Mouse (Mus musculus) bone marrow macrophage, adult 2 months (primary cell): ENCODE data around the gene Crim1. TPM values are rescaled to one million over a fixed set of nuclear protein-coding genes. Genes with fewer than 3 reads are reported as not detected.

Source experiments
- H3K27ac ChIP-seq: 2 replicates; pipeline ENCODE4 v1.5.1; 2012; ENCODE audit warnings: low read depth, low read length; ENCODE audit not compliant: insufficient read depth
- H3K4me1 ChIP-seq: 2 replicates; pipeline ENCODE4 v1.6.1; 2012; ENCODE audit warnings: low read length; ENCODE audit not compliant: control insufficient read depth, insufficient read depth
- H3K4me3 ChIP-seq: 2 replicates; pipeline ENCODE4 v1.5.1; 2012; ENCODE audit warnings: mild to moderate bottlenecking, low read length, moderate library complexity; ENCODE audit not compliant: insufficient read depth
- CTCF ChIP-seq: IDR thresholded peaks from 2 replicates; pipeline ENCODE4 v1.5.1; 2012; ENCODE audit warnings: low read depth, mild to moderate bottlenecking, low read length, moderate library complexity
- POLR2A ChIP-seq: IDR thresholded peaks from 2 replicates; pipeline ENCODE4 v1.6.1; 2012; ENCODE audit warnings: mild to moderate bottlenecking, low read depth, low read length, borderline replicate concordance
- polyA plus RNA-seq: library from polyadenylated mRNA; stranded (reverse); fragments of >200 nt; gene quantifications from 2 replicates; pipeline ENCODE4 v1.2.4, GENCODE M21; 2012; ENCODE audit not compliant: missing spikeins, insufficient read depth, insufficient read length

Gene Crim1
- polyA plus RNA-seq, 1 experiment = 2.4 TPM

GRCm38 (mm10) chr17:78313612-78314011 is 113.6 kb downstream of the Crim1 start:
- Histone ChIP-seq H3K4me3 (no peak overlapping the region), H3K27ac (no peak overlapping the region), H3K4me1 (peaks cover 7% of the 10 kb centered on the region)
- TF ChIP-seq POLR2A = no peak
- TF ChIP-seq CTCF = no peak

DNA sequence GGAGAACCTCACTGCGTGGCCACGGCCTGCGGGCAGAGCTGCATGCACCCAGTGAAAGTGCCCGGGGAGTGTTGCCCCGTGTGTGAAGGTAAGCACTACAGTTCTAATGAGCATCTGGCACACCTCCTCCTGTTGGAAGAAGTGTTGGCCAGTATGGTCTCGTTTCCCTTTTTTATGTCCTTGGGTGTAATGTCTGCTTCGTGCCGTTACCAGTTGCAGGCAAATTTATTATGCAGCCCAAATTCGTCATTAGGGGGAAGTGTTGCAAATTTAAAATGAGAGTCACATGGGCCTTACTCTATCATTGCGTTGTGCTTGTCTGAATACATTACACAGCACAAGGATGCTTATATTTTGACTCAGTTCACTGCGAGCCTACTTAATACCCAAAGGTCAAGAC is 115.6 kb downstream of the Crim1 start:
- H3K4me3 ChIP-seq = no peak overlapping the region
- H3K4me1 ChIP-seq = peaks cover 7% of the 10 kb centered on the region
- TF ChIP-seq CTCF = no peak
- no peak for TF ChIP-seq POLR2A
- no peak overlapping the region for H3K27ac ChIP-seq

- Histone ChIP-seq H3K4me1 (peaks cover 7% of the 10 kb centered on the region), H3K4me3 (no peak overlapping the region), H3K27ac (no peak overlapping the region)
- no peak for TF ChIP-seq POLR2A
- no peak for TF ChIP-seq CTCF
These were observed 117.3 kb downstream of the Crim1 start for GRCm38 (mm10) chr17:78317381-78317780.

DNA sequence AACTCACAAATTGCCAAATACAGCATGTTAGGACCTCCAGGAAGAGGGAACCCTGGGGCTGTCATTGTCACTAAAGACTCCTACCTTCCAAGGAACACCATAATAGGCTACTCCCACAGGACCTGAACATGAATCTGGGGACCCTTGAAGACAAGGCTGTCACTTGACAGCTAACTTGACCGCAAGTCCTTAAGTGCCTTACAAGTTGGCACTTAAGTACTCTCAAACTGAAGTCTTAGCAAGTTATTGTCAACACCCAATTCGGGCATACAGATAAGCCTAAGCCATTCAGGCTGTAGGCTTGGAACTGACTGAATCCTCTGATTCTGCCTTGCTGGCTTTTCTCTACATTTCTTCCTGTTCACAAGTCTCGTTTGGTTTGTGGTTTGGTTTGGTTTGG is 118.8 kb downstream of the Crim1 start:
- H3K4me1 ChIP-seq = peaks cover 7% of the 10 kb centered on the region
- TF ChIP-seq POLR2A (no peak), CTCF (no peak)
- H3K4me3 ChIP-seq = no peak overlapping the region
- H3K27ac ChIP-seq = no peak overlapping the region

DNA sequence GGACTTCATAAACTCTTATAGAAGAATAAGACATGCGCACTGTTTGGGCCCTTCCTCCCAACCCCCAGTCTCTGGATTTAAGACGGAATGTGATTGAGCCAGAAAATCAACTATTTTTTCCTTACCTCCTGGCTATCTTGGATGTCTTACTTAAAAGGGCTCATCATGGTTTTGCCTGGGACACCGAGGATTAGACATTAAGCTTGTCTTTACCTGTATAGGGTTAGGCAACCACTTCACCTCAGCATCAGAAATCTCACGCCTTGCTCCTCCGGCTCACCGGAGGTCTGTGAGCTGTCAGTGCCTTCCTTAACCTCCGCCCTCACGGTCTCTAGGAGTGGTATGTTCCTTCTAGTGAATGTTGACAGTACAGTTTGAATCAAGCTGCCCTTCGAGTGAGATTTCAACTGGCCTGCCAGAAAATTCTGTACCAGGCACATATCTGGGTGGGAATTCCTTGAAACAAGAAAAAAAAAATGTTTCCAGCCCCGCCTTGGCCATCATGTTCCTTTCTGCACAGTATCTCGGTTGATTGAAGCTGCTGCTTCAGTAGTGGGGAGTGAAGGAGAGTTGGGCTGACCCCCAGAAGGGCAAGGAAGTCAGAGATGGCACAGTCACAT is 121.3 kb downstream of the Crim1 start:
- peaks cover 2% of the 10 kb centered on the region for H3K4me1 ChIP-seq
- no peak overlapping the region for H3K4me3 ChIP-seq
- no peak overlapping the region for H3K27ac ChIP-seq
- no peak for TF ChIP-seq CTCF

GRCm38 (mm10) chr17:78322369-78323335 is 122.6 kb downstream of the Crim1 start:
- Histone ChIP-seq H3K4me1 (peaks cover 7% of the 10 kb centered on the region), H3K4me3 (no peak overlapping the region), H3K27ac (no peak overlapping the region)
- TF ChIP-seq CTCF = no peak
- TF ChIP-seq POLR2A = no peak

DNA sequence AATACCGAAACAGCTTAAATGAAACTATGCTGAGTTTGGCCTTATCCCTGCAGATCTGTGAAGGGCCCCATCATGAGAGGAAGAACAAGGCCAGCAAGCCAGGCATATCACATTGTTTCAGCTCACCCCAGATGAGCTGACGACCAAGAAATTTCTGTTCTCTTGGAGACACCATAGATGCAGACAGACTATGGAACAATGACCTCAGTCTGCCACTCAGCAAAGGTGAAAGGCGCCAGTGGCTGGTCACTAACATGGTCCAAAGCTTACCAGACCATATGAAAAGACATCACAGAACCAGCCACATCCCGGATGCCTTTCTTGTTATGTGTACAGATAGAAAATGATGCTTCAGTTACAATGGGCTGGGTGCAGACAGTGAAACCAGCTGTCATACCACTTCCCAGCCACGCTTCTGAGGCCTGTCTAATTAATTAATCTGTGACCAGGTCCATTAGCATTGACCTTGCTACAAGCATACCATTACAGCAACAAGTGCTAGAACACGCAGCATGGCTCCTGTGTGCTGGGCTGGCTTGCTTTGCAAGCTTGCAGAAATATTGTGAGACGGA is 125.8 kb downstream of the Crim1 start:
- no peak overlapping the region for H3K4me3 ChIP-seq
- peaks cover 7% of the 10 kb centered on the region for H3K4me1 ChIP-seq
- no peak for TF ChIP-seq CTCF
- no peak for TF ChIP-seq POLR2A
- H3K27ac ChIP-seq = no peak overlapping the region

DNA sequence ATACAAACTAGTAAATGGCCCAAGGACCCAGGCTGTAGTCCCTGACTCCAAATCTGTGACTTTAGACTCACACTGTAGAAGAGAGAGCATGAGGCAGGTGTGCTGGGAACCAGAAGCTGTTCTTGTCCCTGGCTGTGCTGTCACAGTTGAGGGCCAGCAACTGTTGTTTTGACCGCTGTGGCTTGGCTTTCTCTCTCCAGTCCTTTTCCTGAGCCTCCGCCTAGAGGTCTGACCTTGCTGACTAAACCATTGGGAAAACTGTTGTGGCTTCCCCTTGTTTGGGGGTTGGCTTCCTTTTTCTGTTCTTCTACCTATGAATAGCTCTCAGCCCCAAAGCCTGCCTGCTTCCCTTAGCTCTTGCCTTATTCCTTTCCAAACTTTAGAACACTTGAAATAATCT is 126.3 kb downstream of the Crim1 start:
- Histone ChIP-seq H3K27ac (no peak overlapping the region), H3K4me3 (no peak overlapping the region), H3K4me1 (peaks cover 7% of the 10 kb centered on the region)
- TF ChIP-seq POLR2A = no peak
- TF ChIP-seq CTCF = no peak

DNA sequence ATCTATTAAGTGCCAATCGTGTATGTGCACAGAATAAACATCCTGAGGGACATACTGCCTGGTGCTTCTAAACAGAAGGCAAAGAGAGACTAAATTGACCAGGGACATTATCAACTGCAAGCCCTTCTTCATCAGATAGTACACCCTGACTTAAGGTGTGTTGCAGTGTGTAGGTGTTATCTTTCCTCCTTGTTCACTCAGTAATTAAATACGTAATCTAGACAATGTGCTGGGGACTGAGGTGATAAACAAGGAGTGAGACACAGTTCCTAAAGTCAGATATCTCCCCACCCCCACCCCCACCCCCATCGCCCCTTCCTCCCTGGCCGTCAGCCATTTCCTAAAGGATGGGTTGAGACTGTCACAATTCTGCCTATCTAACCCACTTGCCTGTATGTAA is 127.1 kb downstream of the Crim1 start:
- Histone ChIP-seq H3K4me1 (peaks cover 7% of the 10 kb centered on the region), H3K4me3 (no peak overlapping the region), H3K27ac (no peak overlapping the region)
- TF ChIP-seq CTCF (no peak), POLR2A (no peak)

DNA sequence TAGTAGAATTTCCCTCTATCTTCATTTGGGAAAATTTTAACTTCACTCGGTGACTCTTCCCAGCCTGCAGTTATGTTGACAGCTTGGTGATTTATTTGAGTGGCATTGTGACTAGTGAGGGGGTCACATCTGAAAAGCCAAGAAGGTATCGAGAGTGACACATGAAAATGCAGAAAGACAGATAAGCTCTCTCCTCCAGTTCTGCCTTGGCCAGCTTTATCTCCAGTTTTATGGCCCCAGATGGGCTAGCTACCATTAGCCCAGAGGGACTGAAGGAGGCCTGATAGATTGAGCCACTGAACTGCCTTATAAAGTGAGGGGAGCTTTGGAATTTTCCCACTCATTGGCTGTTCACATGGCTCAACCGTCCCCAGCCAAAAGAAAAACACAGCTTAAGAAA is 128.2 kb downstream of the Crim1 start:
- TF ChIP-seq POLR2A (no peak), CTCF (no peak)
- Histone ChIP-seq H3K4me1 (peaks cover 7% of the 10 kb centered on the region), H3K27ac (no peak overlapping the region), H3K4me3 (no peak overlapping the region)
